Mouse (Mus musculus) MEL (cell line): ENCODE measurements around the gene Sf1. TPM values are rescaled to one million over a fixed set of nuclear protein-coding genes. Genes with fewer than 3 reads are reported as not detected.

Experiments
- DNase-seq: peaks from one replicate; pipeline ENCODE4 v3.0.0; 2011; ENCODE audit warnings: low read depth, low spot score
- H3K27ac ChIP-seq: 2 replicates; pipeline ENCODE4 v1.5.1; 2012; ENCODE audit warnings: low read depth, mild to moderate bottlenecking, control low read depth, low read length, moderate library complexity; ENCODE audit not compliant: control insufficient read depth
- H3K27me3 ChIP-seq, 2 experiments: fragments of 150-350 bp in 1 of 2; sonication (generic) in 1 of 2; 2 replicates each; pipeline ENCODE4 v1.6.1; 2012; ENCODE audit warnings: low read length in 2 of 2, mild to moderate bottlenecking in 2 of 2, improper control_type of control experiment in 1 of 2, moderate library complexity in 1 of 2; ENCODE audit not compliant: insufficient read depth in 2 of 2, control insufficient read depth in 1 of 2
- H3K36me3 ChIP-seq, 2 experiments: 2 replicates each; pipeline ENCODE4 v1.6.1; 2012 to 2014; ENCODE audit warnings: low read length in 2 of 2, improper control_type of control experiment in 1 of 2, inconsistent platforms in 1 of 2, mild to moderate bottlenecking in 1 of 2; ENCODE audit not compliant: insufficient read depth in 2 of 2, control insufficient read depth in 1 of 2
- H3K4me1 ChIP-seq, 2 experiments: fragments of 150-350 bp in 1 of 2; sonication (generic) in 1 of 2; 2 replicates each; pipeline ENCODE4 v1.6.1; 2012; ENCODE audit warnings: low read length in 2 of 2, improper control_type of control experiment in 1 of 2, mild to moderate bottlenecking in 1 of 2; ENCODE audit not compliant: insufficient read depth in 2 of 2, control insufficient read depth in 1 of 2
- H3K4me3 ChIP-seq, 2 experiments: fragments of 150-350 bp in 1 of 2; sonication (generic) in 1 of 2; 2 replicates each; pipeline ENCODE4 v1.5.1; 2012; ENCODE audit warnings: low read depth in 2 of 2, low read length in 2 of 2, mild to moderate bottlenecking in 2 of 2, moderate library complexity in 2 of 2, control low read depth in 1 of 2, improper control_type of control experiment in 1 of 2; ENCODE audit not compliant: control insufficient read depth in 1 of 2, insufficient read depth in 1 of 2
- H3K79me2 ChIP-seq: 2 replicates; pipeline ENCODE4 v1.6.1; 2012; ENCODE audit warnings: mild to moderate bottlenecking, low read length, moderate library complexity; ENCODE audit not compliant: control insufficient read depth, poor library complexity, insufficient read depth
- H3K9ac ChIP-seq: 2 replicates; pipeline ENCODE4 v1.6.1; 2012; ENCODE audit warnings: low read depth, mild to moderate bottlenecking, control low read depth, low read length, moderate library complexity; ENCODE audit not compliant: control insufficient read depth, poor library complexity, severe bottlenecking
- H3K9me3 ChIP-seq: fragments of 150-350 bp; sonication (generic); replicated peaks from 2 replicates; pipeline ENCODE4 v1.6.1; 2012; ENCODE audit warnings: mild to moderate bottlenecking, low read length, improper control_type of control experiment, moderate library complexity; ENCODE audit not compliant: insufficient read depth
- CTCF ChIP-seq, 3 experiments: IDR thresholded peaks in 2 of 3; conservative IDR thresholded peaks in 1 of 3; 2 replicates each; pipeline ENCODE4 v1.5.1; 2011 to 2012; ENCODE audit warnings: low read length in 3 of 3, low read depth in 2 of 3, mild to moderate bottlenecking in 2 of 3, improper control_type of control experiment in 1 of 3, inconsistent platforms in 1 of 3, mixed read lengths in 1 of 3, moderate library complexity in 1 of 3; ENCODE audit not compliant: control insufficient read depth in 1 of 3, insufficient read depth in 1 of 3, poor library complexity in 1 of 3, severe bottlenecking in 1 of 3
- E2F4 ChIP-seq: IDR thresholded peaks from 2 replicates; pipeline ENCODE4 v1.6.1; 2011; ENCODE audit warnings: low read depth, low read length, improper control_type of control experiment, borderline replicate concordance
- EP300 ChIP-seq, 2 experiments: IDR thresholded peaks; 2 replicates each; pipeline ENCODE4 v1.6.1; 2011; ENCODE audit warnings: improper control_type of control experiment in 2 of 2, low read length in 2 of 2, low read depth in 1 of 2, mild to moderate bottlenecking in 1 of 2
- GATA1 ChIP-seq: IDR thresholded peaks from 2 replicates; pipeline ENCODE4 v1.6.1; 2011; ENCODE audit warnings: low read depth, low read length, improper control_type of control experiment
- JUND ChIP-seq: IDR thresholded peaks from 2 replicates; pipeline ENCODE4 v1.6.1; 2011; ENCODE audit warnings: low read depth, mild to moderate bottlenecking, improper control_type of control experiment, low read length
- MEF2A ChIP-seq: IDR thresholded peaks from 2 replicates; pipeline ENCODE4 v1.6.1; 2014; ENCODE audit warnings: low read depth, mild to moderate bottlenecking, inconsistent platforms, low read length, improper control_type of control experiment; ENCODE audit not compliant: poor library complexity, insufficient replicate concordance, severe bottlenecking; ENCODE audit errors: extremely low read depth
- MXI1 ChIP-seq: IDR thresholded peaks from 2 replicates; pipeline ENCODE4 v1.6.1; 2011; ENCODE audit warnings: mild to moderate bottlenecking, low read depth, low read length, improper control_type of control experiment
- MYC ChIP-seq: IDR thresholded peaks from 2 replicates; pipeline ENCODE4 v1.6.1; 2011; ENCODE audit warnings: low read depth, mild to moderate bottlenecking, low read length, improper control_type of control experiment, moderate library complexity
- NELFE ChIP-seq: IDR thresholded peaks from 2 replicates; pipeline ENCODE4 v1.6.1; 2011; ENCODE audit warnings: low read depth, low read length, improper control_type of control experiment
- NRF1 ChIP-seq: IDR thresholded peaks from 2 replicates; pipeline ENCODE4 v1.6.1; 2014; ENCODE audit warnings: low read depth, mild to moderate bottlenecking, inconsistent platforms, low read length, improper control_type of control experiment, moderate library complexity; ENCODE audit not compliant: poor library complexity, insufficient read depth, severe bottlenecking
- POLR2AphosphoS2 ChIP-seq: IDR thresholded peaks from 2 replicates; pipeline ENCODE4 v1.6.1; 2011; ENCODE audit warnings: low read length, improper control_type of control experiment
- POLR2AphosphoS5 ChIP-seq: IDR thresholded peaks from 2 replicates; pipeline ENCODE4 v1.6.1; 2012; ENCODE audit warnings: low read depth, borderline replicate concordance, mild to moderate bottlenecking, inconsistent platforms, low read length, moderate library complexity, mixed read lengths
- SIN3A ChIP-seq: IDR thresholded peaks from 2 replicates; pipeline ENCODE4 v1.6.1; 2012; ENCODE audit warnings: low read length, improper control_type of control experiment, inconsistent platforms
- SMC3 ChIP-seq: IDR thresholded peaks from 2 replicates; pipeline ENCODE4 v1.6.1; 2011; ENCODE audit warnings: low read depth, low read length, improper control_type of control experiment
- TAL1 ChIP-seq: IDR thresholded peaks from 2 replicates; pipeline ENCODE4 v1.6.1; 2012; ENCODE audit warnings: mild to moderate bottlenecking, inconsistent platforms, low read length, moderate library complexity, mixed read lengths
- TBP ChIP-seq: IDR thresholded peaks from 2 replicates; pipeline ENCODE4 v1.8.0; 2011; ENCODE audit warnings: low read depth, low read length, improper control_type of control experiment
- TCF12 ChIP-seq: IDR thresholded peaks from 2 replicates; pipeline ENCODE4 v1.6.1; 2014; ENCODE audit warnings: low read depth, mild to moderate bottlenecking, inconsistent platforms, low read length, improper control_type of control experiment, moderate library complexity
- USF1 ChIP-seq: IDR thresholded peaks from 2 replicates; pipeline ENCODE4 v1.6.1; 2014; ENCODE audit warnings: low read depth, mild to moderate bottlenecking, inconsistent platforms, low read length, improper control_type of control experiment, moderate library complexity
- ZKSCAN1 ChIP-seq: IDR thresholded peaks from 2 replicates; pipeline ENCODE4 v1.6.1; 2012; ENCODE audit warnings: low read depth, mild to moderate bottlenecking, inconsistent platforms, low read length, improper control_type of control experiment, moderate library complexity
- ZNF384 ChIP-seq: IDR thresholded peaks from 2 replicates; pipeline ENCODE4 v1.6.1; 2012; ENCODE audit warnings: low read depth, mild to moderate bottlenecking, inconsistent platforms, low read length, improper control_type of control experiment
- polyA plus RNA-seq, 2 experiments: library from polyadenylated mRNA; stranded (reverse) in 1 of 2; unstranded in 1 of 2; fragments of >175 nt in 1 of 2; fragments of >200 nt in 1 of 2; gene quantifications; 2 replicates each; pipeline versions ENCODE4 v1.2.1 to v1.2.4; 2012; ENCODE audit warnings: low replicate concordance in 2 of 2, low read depth in 1 of 2; ENCODE audit not compliant: insufficient read length in 2 of 2, insufficient read depth in 1 of 2, missing spikeins in 1 of 2
- total RNA-seq: library from RNA; depleted of rRNA; stranded (reverse); fragments of 300-350 nt; gene quantifications from 2 replicates; pipeline ENCODE4 v1.2.3, GENCODE M21; 2012

Sf1 gene
- total and polyA plus RNA-seq, 3 experiments: 65.7 to 245 (median 211) TPM

GRCm38 (mm10) chr19:6416124-6416770, 52.8 kb downstream of the Sf1 start:
- Histone ChIP-seq H3K4me3 (no peak overlapping the region), H3K9ac (no peak overlapping the region), H3K79me2 (no peaks in the 10 kb centered on the region), H3K36me3 (no peaks in the 10 kb centered on the region), H3K9me3 (no peaks in the 10 kb centered on the region), H3K27me3 (no peaks in the 10 kb centered on the region), H3K4me1 (no peaks in the 10 kb centered on the region), H3K27ac (no peak overlapping the region)
- no peak for DNase-seq
- TF ChIP-seq POLR2AphosphoS5: no peak
- no peak for TF ChIP-seq SIN3A
- TF ChIP-seq E2F4: no peak
- TF ChIP-seq CTCF (IDR thresholded peaks at IDR 0.05 in 2 of 3, conservative IDR thresholded peaks at IDR 0.05 in 1 of 3; ENCODE audit: control insufficient read depth in 1 of 3, insufficient read depth in 1 of 3, low read depth in 2 of 3, low read length in 3 of 3, poor library complexity in 1 of 3, severe bottlenecking in 1 of 3): no peak
- TF ChIP-seq TAL1: no peak
- no peak for TF ChIP-seq MXI1
- no peak for TF ChIP-seq TCF12
- TF ChIP-seq MEF2A: no peak
- TF ChIP-seq GATA1: no peak
- no peak for TF ChIP-seq SMC3
- no peak for TF ChIP-seq JUND
- TF ChIP-seq USF1: no peak
- no peak for TF ChIP-seq ZNF384
- TF ChIP-seq NELFE: no peak
- no peak for TF ChIP-seq NRF1
- no peak for TF ChIP-seq POLR2AphosphoS2
- no peak for TF ChIP-seq ZKSCAN1
- TF ChIP-seq EP300 (IDR thresholded peaks at IDR 0.05; ENCODE audit: low read depth in 1 of 2, low read length in 2 of 2): no peak
- TF ChIP-seq MYC: no peak
- no peak for TF ChIP-seq TBP
